Mouse (Mus musculus) CH12.LX (cell line): ENCODE data around the gene Ube2h.

Experiments
- CTCF ChIP-seq, 2 experiments: IDR thresholded peaks in 1 of 2; conservative IDR thresholded peaks in 1 of 2; 2 replicates each; pipeline ENCODE4 v1.5.1; 2011 to 2012; ENCODE audit warnings: low read depth in 2 of 2, low read length in 2 of 2, improper control_type of control experiment in 1 of 2, inconsistent platforms in 1 of 2, mild to moderate bottlenecking in 1 of 2, moderate library complexity in 1 of 2
- EP300 ChIP-seq: IDR thresholded peaks from 2 replicates; pipeline ENCODE4 v1.6.1; 2011; ENCODE audit warnings: low read length, improper control_type of control experiment
- GABPA ChIP-seq: IDR thresholded peaks from 2 replicates; pipeline ENCODE4 v1.6.1; 2012; ENCODE audit warnings: low read depth, low read length, improper control_type of control experiment, inconsistent platforms; ENCODE audit not compliant: insufficient replicate concordance
- POLR2A ChIP-seq: IDR thresholded peaks from 2 replicates; pipeline ENCODE4 v1.6.1; 2011; ENCODE audit warnings: low read depth, mild to moderate bottlenecking, improper control_type of control experiment, low read length
- RCOR1 ChIP-seq: conservative IDR thresholded peaks from 2 replicates; pipeline ENCODE4 v1.6.1; 2012; ENCODE audit warnings: low read depth, mild to moderate bottlenecking, inconsistent platforms, low read length, improper control_type of control experiment
- UBTF ChIP-seq: IDR thresholded peaks from 2 replicates; pipeline ENCODE4 v1.6.1; 2012; ENCODE audit warnings: low read depth, mild to moderate bottlenecking, inconsistent platforms, low read length, improper control_type of control experiment, moderate library complexity
- USF2 ChIP-seq: conservative IDR thresholded peaks from 2 replicates; pipeline ENCODE4 v1.6.1; 2011; ENCODE audit warnings: low read depth, low read length, improper control_type of control experiment

DNA sequence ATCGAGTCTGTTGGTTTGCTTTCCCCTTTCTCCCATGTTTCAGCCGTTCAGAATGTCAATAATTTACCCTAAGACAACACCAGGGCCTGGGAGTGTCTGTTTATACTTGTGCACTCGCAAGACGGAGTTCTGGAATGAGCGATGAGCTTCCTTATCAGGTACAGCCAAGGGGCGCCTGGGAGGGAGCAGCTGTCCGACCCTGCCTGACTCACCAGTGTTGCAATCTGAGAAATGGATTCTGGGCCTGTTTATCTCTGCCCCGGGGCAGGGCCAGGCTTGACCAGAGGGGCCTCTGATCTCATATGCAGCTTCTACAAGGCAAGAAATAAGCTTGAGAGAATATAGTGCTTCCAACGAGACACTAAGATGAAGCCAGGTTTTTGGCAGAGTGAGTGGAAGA, 3.4 kb upstream of the Ube2h start:
- no peak for TF ChIP-seq UBTF
- no peak for TF ChIP-seq USF2
- TF ChIP-seq EP300 = no peak
- no peak for TF ChIP-seq CTCF (conservative IDR thresholded peaks at IDR 0.05 in 1 of 2, IDR thresholded peaks at IDR 0.05 in 1 of 2; ENCODE audit: low read depth in 2 of 2, low read length in 2 of 2)
- TF ChIP-seq RCOR1 = no peak
- no peak for TF ChIP-seq GABPA
- TF ChIP-seq POLR2A = no peak
